Mouse (Mus musculus) embryonic fibroblast, embryonic 13.5 days (primary cell): Measurements from ENCODE around the gene Anxa9.

ENCODE experiments used
- CTCF ChIP-seq: IDR thresholded peaks from 2 replicates; pipeline ENCODE4 v1.5.1; 2011; ENCODE audit warnings: mild to moderate bottlenecking, control low read depth, low read length, moderate library complexity, borderline replicate concordance; ENCODE audit not compliant: insufficient read depth
- POLR2A ChIP-seq: IDR thresholded peaks from 2 replicates; pipeline ENCODE4 v1.6.1; 2011; ENCODE audit warnings: low read depth, mild to moderate bottlenecking, control low read depth, low read length, moderate library complexity

DNA sequence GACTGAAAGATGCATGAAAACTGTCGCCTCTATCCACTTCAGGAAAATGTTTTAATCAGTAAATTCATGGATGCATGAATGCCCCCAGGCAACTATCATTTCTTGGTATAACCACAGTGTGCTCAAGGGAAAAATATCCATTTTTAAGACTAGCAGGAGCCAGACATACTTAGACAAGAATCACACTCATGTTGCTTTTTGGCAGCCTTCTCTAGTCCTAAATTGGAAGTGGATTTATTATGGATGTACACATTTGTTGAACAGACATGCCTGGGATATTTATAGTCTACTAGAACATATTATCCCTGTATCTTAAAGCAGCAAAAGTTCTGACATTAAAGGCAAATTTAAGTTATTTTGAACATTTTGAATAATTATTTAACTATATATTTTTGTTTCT is 42.3 kb downstream of the Anxa9 start:
- TF ChIP-seq CTCF (no peak), POLR2A (no peak)
